Mouse (Mus musculus) C2C12 (cell line): ENCODE data around the gene Nek9.

Experiments
- CTCF ChIP-seq: IDR thresholded peaks from one replicate; pipeline ENCODE4 v1.5.1; 2011; ENCODE audit not compliant: control insufficient read depth, insufficient read depth, insufficient read length
- MYOD1 ChIP-seq: IDR thresholded peaks from one replicate; pipeline ENCODE4 v1.6.1; 2011; ENCODE audit warnings: low read depth; ENCODE audit not compliant: control insufficient read depth, insufficient read length

DNA sequence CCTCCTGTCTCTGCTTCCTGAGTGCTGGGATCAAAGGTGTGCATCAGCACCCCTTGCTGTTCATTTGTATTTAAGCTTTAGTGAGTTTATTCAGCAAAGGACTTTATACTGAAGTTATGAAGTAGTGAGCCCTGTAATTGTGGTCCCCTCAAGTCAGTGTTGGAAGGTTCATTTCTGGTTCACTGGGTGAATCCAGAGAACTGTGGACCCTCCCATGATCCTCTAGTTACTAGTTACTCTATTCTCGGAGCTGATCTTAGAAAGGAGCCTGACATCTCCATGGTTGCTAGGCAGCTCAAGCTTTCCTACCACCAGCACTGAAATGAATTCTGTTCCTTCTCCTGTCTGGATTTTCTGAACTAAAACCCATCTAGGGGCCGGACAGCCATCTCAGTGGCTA lies 43.7 kb downstream of the Nek9 start:
- TF ChIP-seq CTCF = no peak
- no peak for TF ChIP-seq MYOD1
